Mouse (Mus musculus) urinary bladder, postnatal 25 days (tissue): Measurements from ENCODE around the gene Haus7.
A peak's percentile ranks its signal among the peaks of the same experiment; 100 is the strongest.

Experiments
- DNase-seq: peaks from one replicate; pipeline ENCODE4 v3.0.0; 2022; ENCODE audit warnings: low spot score

The Haus7 gene

DNA sequence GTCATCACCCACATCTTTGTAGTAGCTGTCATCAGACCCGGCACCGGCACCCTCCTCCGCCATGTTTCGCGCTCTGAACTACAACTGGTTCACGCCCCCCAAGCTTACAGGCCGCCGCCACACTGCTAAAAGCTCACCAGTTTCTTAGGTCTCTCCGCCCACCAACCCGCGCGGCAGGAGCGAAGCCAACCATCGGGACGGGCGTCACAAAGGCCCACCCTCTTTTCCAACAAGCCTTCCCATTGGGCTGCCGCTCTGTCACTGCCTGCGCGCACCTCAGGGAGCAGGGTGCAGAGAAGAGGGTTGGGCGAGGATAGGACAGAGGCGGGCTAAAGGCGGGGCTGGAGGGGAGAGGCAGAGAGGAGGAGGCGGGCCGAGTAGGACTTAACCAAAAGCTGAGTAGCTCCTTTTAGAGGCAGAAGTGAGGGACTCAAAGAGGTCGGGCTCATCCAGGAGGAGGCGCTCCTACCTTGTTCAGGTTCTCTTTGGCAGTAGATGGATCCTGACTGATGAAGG, at the start of gene Haus7:
Gene Haus7 (minus strand): TSS at position 168 of the 516 bp plus-strand sequence.
- peak; percentile 70 for DNase-seq

DNA sequence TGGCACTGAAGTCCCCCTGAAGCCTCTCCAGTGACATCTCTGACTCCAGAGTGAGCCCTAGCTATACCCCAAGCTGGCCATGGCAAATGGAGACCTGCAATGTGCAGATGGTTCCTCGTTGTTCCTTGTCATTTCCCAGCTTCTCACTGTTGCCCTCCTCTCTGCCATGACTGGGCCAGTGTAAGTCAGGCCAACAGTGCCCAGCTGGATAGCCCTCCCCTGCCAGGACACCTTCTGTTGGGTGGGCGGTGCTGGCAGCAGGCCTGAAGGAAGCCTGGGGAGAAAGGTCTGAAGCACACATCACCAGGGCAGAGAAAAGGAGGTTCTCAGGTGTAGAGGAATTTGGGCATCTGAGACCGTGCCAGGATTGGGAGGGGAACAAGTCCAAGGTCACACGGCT, 47.7 kb upstream of the Haus7 start:
- no peak for DNase-seq

DNA sequence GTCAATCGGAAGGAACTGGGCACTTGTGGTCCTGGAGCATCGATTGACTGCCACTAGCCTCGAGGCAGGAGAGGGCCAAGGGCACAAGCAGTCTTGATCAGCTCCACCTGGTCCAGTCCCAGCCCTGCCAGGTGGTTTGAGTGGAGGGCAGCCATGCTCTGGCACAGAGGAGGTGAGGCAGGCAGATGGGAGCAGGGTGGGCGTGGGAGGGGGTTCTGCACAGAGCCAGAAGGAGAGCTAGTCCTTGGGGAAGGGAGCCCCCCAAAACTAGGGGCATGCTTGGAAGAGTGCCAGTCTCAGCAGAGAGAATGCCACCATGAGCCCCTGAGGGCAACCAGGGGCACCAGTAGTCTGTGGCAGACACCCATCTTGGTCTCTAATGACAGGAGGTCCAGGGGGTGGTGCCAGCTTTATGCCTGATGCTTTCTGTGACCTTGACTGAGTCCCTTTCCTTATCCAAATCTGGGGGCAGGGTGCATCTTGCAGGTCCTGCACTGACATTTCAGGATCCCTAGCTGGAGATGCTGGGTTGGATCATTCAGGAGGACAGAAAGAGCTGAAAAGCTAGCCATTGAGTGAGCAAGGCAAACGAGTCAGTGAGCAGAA, 46.4 kb upstream of the Haus7 start:
- DNase-seq = no peak

DNA sequence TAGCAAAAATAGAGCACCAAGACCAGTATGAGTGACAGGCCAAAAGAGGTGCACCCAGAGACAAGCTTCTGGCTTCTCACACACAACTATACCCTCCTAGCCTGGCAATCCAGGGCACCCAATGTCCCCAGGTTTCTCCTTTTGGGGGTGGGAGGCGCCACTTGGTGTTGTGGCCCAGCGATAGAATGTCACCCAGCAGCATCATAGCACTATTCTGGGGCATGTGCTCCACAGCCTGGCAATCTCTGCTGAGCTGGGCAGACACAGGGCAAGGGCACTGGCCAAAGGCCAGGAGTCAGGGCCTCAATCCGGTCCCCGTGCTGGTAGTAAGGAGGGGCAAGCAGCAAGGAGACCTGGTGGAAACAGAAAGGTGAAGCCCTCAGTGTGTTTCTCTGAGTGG, 37.9 kb upstream of the Haus7 start:
- DNase-seq = no peak

DNA sequence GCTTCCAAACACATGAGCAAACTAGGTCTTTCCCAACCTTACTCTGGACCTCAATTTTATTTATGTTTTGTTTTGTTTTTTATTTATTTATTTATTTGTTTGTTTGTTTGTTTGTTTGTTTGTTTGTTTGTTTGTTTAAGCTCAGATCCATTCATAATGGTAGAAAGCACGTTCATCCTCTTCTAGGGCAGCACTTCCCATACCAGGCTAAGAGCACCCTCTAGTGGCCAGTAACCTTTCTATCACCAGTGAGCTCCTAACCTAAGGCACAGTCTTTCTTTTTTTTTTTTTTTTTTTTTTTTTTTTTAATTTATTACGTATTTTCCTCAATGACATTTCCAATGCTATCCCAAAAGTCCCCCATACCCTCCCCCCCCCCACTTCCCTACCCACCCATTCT, 34.7 kb upstream of the Haus7 start:
- peak; percentile 40 for DNase-seq

DNA sequence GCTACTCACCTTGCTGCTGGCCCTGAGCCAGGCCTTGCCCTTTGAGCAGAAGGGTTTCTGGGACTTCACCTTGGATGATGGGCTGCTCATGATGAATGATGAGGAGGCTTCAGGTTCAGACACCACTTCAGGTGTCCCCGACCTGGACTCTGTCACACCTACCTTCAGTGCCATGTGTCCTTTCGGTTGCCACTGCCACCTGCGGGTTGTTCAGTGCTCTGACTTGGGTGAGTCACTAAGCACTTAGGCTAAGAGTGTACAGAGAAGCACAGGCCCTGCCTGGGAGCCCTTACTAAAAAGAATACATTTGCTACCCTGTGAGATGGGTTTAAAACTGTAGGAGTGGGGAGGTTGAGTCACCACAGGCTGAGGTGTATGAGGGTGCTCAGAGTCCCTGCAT, 32.0 kb upstream of the Haus7 start:
- DNase-seq = no peak

DNA sequence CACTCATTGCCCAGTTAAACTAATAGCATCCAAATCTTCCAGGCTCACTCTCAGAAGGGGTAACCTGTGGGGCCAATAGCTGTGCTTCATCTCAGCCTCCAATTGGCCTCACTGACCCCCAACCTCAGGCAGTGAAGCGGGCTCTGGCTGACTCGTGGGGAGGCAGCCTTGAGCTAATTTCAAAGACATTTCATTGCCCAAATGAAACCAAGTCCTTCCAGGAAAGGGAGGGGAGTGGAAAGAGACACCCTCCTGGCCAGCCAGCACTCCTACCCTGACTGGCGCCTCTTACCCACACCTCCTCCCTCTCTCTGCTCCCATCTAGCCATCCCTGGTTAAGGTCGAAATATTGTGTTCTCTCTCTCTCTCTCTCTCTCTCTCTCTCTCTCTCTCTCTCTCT, 31.3 kb upstream of the Haus7 start:
- DNase-seq = no peak

DNA sequence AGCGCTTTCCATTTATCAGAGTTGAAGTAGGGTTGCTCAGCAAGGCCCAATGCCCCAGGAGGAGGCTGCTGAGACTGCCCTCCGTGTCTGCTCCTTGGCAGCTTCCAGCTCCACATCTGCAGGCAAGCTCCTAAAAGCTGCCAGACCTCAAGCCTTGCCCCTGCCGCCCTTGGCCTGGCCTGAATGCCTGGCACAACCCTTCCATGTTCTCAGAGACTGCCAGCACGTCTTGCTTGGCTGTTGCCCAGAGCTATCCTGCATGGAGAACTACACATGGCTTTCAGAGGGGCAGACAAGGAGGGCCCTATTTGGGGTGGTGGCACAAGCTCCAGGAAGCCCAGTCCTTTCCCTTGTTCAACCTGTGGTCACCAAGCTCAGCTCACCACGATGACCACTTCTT, 28.1 kb upstream of the Haus7 start:
- DNase-seq = no peak

DNA sequence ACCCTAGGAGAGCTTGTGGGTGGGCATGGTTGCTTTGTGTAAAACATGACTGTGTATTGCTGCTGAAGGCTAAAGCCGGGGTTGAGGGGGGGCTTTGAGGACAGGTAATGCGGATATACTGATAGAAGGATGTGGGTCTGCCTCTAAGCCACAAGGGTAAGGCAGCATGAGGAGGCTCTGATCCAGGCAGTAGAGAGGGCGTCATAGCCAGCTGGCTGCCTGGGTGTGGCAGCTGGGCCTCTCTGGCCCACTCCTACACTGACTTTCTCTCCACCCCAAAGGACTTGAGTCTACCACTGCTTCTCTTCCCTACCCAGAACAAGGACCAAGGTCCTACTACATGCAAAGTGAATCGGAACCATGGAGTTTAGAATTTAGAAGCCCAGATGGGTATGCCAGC, 26.0 kb upstream of the Haus7 start:
- no peak for DNase-seq

DNA sequence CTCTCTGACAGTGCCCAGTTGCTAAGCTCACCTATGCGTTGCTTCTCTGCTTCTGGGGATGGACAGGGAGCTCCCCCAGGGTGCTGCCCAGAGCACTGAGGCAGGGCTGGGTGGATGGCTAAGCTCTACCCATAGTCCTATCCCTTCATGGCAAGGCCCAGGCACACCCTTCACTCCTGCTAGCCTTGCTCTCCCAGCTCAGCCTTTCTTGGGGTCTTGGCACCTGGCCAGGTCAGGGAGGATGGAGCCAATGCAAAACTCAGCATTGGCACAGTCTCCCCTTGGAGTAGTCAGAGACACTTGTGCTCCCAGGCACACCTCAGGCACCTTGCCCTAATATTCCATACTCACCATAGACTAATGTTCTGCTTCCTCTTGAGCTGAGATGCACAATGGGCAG, 25.2 kb upstream of the Haus7 start:
- no peak for DNase-seq

DNA sequence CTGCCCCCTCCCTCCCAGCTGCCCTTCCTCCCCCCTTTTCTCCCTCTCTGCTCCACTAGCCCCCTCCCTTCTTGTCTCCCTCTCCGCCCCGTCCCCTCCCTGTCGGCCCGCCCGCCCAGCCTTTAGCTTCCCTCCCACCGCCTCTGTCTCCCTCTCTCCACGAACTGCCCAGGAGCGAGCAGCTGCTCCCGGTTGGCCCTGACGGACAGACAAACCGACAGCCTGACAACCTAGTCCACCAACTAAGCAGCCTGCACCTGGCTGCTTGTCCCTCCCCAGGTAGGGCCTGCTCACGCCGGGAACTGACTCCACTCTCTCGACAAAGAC, 24.6 kb upstream of the Haus7 start, which contains the start of gene Bgn:
Gene Bgn (plus strand): TSS at position 119 of the 327 bp plus-strand sequence.
- DNase-seq = peak; percentile 25

DNA sequence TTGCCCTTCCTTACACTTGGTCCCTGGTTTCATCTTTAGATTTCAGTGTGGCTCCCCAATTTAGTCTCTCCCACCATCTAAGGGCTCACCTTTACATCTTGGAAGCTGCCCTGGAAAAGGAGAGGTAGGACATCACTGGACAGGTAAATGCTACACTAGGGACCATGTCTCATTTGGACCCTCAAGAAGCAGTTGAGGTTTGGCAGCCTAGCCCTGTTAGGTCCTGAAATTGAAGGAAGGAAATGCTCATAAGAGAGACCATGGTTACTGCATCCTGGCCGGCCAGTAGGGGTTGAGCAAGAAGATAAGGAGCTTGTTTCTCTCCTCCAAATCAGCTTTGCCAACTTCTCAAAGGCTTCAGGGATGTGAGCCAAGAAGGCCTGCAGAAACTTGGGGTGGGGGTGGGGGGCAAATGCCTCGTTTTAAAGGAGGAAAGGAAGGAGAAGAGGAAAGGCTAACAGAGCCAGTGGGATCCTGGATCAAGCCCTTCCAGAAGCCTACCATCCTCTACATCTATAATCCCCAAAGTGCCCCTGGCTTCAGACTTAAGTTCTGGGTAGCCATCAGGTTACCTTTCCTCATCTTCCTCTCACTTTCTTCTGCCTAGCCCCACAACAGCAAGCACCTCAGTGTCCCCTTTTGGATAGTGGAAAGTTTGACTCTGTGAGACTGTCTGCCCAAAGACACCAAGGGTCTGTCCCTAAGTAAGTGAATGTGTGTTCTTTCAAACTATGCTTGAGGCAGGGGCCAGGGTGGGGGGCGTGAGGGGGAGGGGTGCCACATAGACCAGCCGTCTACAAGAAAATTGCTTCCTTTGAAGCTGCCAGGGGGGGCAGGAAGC, 24.0 kb upstream of the Haus7 start:
- no peak for DNase-seq

DNA sequence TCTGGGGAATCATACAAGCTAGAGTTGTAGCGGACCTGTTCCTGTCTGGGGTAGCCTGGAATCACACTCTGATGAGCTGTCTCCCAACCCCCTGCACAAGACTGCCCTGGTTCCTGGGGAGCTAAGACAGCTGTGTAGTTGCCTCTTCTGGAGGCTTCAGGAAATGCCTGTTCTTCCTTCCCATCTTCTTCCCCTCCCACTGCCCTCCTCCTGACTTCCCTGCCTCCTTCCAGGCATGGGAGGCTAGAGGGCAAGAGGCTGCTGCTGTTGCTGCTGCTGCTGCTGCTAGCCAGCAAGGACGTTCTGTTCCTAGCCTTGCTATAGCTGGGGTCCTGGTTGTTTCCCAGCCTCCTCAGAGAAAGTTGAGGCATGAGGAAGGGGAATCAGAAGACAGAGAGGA, 21.5 kb upstream of the Haus7 start:
- DNase-seq = no peak

DNA sequence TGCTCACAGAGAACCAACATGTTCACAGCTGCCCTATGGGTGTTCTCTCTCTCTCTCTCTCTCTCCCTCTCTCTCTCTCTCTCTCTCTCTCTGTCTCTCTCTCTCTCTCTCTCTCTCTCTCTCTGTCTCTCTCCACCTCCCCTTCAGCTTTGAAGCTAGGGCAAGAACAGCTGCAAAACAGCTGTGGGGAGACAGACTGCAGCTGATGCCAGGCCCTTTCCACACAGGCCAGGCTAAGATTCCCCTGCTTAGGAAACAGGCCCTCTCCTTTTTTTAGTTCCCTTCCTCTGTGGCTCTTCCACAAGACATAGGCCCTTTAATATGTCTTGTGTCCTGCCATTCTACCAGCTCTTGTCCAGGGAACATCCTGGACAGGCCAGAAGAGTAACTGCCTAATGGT, 20.8 kb upstream of the Haus7 start:
- no peak for DNase-seq

DNA sequence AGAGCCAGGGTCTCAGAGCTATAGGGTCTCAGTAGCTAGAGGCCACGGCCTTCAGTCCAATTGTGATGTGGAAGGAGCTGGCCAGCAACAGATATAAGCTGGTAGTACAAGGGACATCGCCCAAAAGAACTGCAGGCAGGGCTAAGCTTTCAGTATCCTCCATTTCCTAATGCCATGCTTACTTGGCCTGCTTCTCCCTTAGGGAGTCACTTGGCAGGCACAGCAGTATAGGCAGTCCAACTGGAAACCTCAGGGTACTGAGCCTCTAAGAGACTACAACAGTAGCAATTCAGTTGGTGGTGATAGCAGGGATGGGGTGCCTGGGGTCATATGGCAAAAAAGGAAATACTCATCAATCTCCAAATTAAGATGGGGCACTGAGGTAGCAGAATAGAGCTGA, 18.7 kb upstream of the Haus7 start:
- DNase-seq = no peak

DNA sequence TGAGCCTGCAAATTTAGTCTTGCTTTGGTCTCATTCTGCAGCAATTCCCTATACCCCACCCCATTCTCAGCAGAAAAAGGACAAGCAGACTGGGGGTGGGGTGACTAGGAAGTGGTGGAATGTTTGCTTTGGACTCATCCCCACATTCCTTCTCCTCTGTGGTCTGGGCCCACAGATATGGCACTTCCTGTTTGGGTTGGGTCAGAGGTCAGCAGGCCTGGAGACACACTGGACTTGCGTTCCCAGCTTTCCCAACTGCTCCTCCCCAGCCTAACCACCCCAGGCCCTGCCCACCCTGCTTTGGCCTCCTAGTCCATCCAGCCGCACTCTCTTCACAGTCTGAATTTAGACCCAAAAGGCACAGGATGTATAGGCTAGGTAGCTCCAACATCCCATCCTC, 17.8 kb upstream of the Haus7 start:
- no peak for DNase-seq

DNA sequence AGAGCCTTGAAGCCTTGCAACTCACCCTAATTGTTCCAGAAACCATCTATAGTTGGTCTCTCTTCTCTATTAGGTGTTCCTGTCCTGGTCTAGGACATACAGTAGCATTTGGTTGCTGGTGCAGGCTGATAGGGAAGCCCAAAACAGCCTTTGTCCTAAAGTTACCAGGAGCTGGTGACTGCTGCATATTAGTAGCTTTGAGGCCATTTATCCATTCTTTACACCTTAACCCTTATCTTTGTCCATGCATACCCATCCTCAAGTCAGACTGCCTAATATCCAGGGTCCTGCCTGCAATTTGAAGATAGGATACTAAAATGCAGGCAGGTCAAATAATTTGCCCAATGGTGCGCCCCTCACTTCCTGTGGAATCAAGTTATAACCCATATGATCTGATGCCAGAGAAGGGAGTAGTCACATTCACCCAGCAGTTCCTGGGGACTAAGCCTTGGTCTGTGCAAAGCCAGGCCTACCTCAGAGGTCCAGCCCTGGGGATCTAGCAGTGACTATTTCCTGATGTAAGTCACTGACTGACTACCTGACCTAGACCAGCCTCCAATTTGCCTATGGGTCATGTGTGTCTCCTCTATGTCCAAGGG, 16.9 kb upstream of the Haus7 start:
- DNase-seq = no peak

DNA sequence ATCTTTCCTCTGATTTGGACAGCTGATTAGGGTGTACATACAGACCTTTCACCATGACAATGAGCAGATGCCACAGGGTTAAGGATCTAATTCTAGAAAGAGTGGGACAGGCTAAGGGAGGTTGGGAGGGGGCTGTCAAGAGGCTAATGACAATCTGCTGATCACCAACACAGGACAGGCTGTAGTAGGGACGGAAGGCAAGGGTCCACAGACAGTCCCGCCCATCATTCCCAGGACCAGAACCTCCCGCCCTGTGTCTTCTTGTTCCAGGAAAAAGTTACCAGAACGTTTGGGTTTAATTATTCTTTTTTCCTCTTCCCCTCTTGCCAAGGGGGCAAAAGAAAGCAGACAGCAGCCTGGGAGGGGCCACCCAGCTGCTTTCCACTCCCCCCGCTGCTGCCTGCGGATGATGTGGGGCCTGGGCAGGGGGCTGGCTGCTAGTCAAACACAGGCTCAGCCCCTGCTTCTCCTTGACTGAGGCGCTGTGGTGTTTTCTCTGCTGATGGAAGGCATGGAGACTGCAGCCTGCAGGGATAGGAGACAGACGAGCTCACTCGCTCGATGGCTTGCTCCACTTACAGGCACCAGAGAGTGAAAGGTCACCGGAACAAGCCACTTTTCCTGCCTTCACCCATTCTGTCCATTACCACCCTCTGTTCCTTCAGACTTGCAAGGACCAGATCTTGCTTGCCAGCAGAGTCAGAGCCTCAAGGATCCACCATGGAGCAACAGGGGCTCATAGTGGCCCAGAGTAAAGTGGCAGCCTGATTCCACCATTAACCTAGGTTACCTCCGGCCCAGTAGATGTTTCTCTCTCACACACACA, 15.7 kb upstream of the Haus7 start:
- no peak for DNase-seq

DNA sequence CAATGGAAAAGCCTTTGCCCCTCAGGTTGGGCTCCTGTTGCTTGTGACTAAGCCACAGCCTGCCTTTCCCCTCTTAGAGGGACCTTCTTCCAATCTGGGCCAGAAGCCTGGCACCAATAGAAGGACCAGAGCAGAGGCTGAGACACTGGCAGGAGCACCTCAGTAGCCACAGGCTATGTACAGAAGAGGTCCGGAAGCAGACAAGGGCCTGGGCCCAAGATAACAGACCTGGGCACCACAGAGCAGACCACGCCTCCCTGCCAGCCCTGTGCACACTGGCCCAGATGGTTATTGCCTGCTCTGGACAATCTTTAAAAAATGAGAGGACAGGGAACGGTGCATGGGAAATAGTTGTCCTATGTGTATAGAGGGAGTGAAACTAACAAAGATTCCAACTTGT, 12.9 kb upstream of the Haus7 start:
- DNase-seq = no peak

DNA sequence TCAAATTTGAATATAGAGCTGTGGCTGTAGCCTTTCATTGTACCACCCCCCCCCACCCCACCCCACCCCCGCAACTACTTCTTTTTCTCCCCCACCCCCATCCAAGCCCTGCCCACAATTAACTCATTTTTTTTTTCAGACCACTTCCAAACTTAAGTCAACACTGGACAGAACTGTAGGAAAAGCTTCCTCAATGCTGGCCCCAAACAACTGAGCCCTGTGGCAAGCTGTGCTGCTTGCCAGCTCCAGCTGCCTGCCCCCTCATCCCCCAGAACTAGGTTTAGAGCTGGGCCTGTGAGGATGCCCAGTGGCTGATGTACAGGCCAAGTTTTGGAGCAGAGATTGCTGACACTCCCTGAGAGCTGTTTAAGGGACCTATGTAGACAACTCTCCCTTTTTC, 9.9 kb upstream of the Haus7 start:
- DNase-seq = no peak

DNA sequence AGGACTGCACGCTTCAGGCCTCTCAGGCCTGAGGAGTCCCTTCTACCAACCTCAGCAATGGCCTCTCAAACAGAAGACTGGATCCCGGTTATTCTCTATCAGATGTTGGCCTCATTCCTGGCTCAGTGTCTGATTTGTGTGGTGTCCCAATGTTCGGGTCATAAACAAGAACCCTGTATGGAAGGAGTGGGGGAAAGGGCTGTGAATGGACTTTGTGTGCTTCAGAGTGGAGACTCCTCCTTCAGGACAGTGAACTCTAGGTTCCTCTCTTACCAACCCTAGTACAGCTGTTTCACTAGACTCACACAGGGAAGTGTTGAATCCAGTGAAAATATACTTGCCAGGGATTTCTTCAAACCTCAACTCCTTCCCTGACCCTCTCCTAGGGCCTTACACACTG, 9.5 kb upstream of the Haus7 start:
- no peak for DNase-seq

DNA sequence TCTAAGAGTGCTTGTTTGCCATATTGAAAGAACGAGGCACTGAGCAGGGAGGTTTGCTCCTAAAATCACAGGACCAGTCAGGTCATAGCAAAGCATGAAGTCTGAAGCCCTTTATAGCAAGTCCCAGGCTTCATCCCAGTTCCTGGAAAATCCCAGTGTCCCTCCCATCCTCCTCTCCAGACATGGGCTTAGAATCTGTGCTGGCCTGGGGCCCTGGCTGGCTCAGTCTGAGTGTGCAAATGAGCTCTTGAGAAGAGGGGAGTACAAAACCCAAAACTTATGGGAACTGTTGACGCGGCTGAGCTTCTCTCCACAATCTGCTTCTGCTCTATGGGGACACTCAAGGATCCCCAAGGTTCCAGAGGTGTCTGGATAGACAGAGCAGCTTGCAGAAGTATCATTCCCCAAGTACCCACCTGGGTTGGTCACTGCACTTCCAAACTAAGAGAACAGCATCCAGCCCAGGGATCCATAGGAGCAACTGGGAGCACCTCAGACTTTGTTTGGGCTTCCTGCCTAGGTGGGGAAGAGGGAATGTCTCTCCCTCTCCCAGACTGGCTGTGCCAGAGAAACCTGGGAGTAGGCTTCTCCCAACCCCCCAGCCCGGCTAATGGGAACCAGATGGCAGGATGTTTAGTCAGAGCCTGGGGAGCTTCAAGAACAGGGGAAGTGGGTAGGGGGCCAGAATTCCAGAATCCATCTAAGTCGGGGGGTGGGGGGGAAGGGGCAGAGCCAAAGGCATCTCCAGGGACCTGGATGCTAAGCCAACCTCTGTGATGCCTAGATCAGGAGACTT, 8.8 kb upstream of the Haus7 start:
- DNase-seq = no peak
